Mouse (Mus musculus): ENCODE measurements at regions not wholly inside any gene's neighbourhood (a gene's known extent, or its start where the extent isn't known, plus 50 kb on each side); places are given as distances from the start of the nearest gene placed in this dataset.

- no peak for TF ChIP-seq CTCF (IDR thresholded peaks at IDR 0.05; ENCODE audit: extremely low read depth, insufficient read depth, low read length)
- TF ChIP-seq POLR2A (IDR thresholded peaks at IDR 0.05; ENCODE audit: extremely low read depth, insufficient read depth, low read length) = no peak
Measured at GRCm38 (mm10) chr11:56760474-56760873, 250.7 kb upstream of the Gria1 start.

All from cortical plate, adult 2 months (tissue).